In genomic region chr1:41157651-41158513, GRCm38 (mm10) we compare ENCODE assay signal across 7 mouse cellular contexts.
DNase-seq lines count a peak whose midpoint lies in the region; ATAC-seq and TF ChIP-seq lines count a peak whose summit lies in the region.

No protein-coding gene starts in this region.

- H3K27ac ChIP-seq in intestine, embryonic 14.5 days (ENCODE audit: low read depth), result no peak overlapping the region

- no peaks in the 10 kb centered on the region for H3K9me3 ChIP-seq in intestine, embryonic 14.5 days (ENCODE audit: control insufficient read depth, low read length)

- no peak overlapping the region for H3K9ac ChIP-seq in intestine, embryonic 14.5 days (ENCODE audit: low read length)

- peaks cover 9% of the 10 kb centered on the region for H3K4me1 ChIP-seq in intestine, embryonic 14.5 days (replicated peaks; ENCODE audit: control insufficient read depth, insufficient read depth, low read length)

- POLR2A ChIA-PET in Patski (lab: Charles Lee), result no interaction called here

- no peaks in the 10 kb centered on the region for H3K27me3 ChIP-seq in Patski
- no peaks in the 10 kb centered on the region for H3K27me3 ChIP-seq in intestine, embryonic 14.5 days (replicated peaks; ENCODE audit: control insufficient read depth, insufficient read depth, low read length)

- H3K36me3 ChIP-seq in intestine, embryonic 14.5 days (ENCODE audit: control insufficient read depth, insufficient read depth, low read length), result no peaks in the 10 kb centered on the region

- peak; percentile 13 for TF ChIP-seq CTCF in Patski (IDR thresholded peaks at IDR 0.05)

- peak; percentile 95 for ATAC-seq in Patski
- ATAC-seq in intestine, embryonic 14.5 days (replicated peaks; ENCODE audit: low FRiP score, low TSS enrichment, low read depth), result peak; percentile 71

- peak; percentile 89 for DNase-seq in Patski (ENCODE audit: low read depth, low spot score)
- peak; percentile 63 for DNase-seq in embryo, embryonic 10.5 days (ENCODE audit: low spot score)
- peak; percentile 61 for DNase-seq in intestine, embryonic 14.5 days (ENCODE audit: low spot score)
- DNase-seq in left cerebral cortex, postnatal 4 days, result peak; percentile 75
- DNase-seq in right cerebral cortex, postnatal 25 days, result peak; percentile 27
- DNase-seq in urinary bladder, adult 2 months (ENCODE audit: low spot score), result no peak
- DNase-seq in B cell, adult 2 months, result no peak

- intact Hi-C loops in left cerebral cortex, postnatal 4 days (cut with DNase I), result loop anchor here (10.0 kb wide), 6 partner anchors 117 to 1617 kb away; no protein-coding TSS in a partner anchor

- 29% methylated on average over 20 of the region's 21 CpGs for WGBS in intestine, embryonic 14.5 days

- in situ Hi-C loops in Patski (cut with MboI; ENCODE audit: low pct_unique_long_range_greater_than_20kb), result loop anchor here (5.0 to 10.0 kb wide), 2 partner anchors 279 to 1627 kb away; no protein-coding TSS in a partner anchor

- H3K4me3 ChIP-seq in intestine, embryonic 14.5 days (ENCODE audit: low read depth, low read length), result no peak overlapping the region

- peak overlapping the region; percentile 9; the same call in 1 of the 2 replicates for H3K4me2 ChIP-seq in intestine, embryonic 14.5 days (ENCODE audit: low read length)

- CTCF ChIA-PET in Patski (lab: Charles Lee), result no interaction called here

Comparison
In these comparisons a context has a peak if more than half of its experiments do, and no peak if none do; other contexts are left out.
1. DNase-seq: peak in Patski (single experiment), embryo, embryonic 10.5 days (single experiment), intestine, embryonic 14.5 days (single experiment), left cerebral cortex, postnatal 4 days (single experiment) and right cerebral cortex, postnatal 25 days (single experiment); none in urinary bladder, adult 2 months (single experiment) and B cell, adult 2 months (0 of 2).